Mouse (Mus musculus) testis, postnatal 14 days (tissue): ENCODE results near the gene Hpse2.

Source experiments
- DNase-seq: peaks from one replicate; pipeline ENCODE4 v3.0.0; 2021; ENCODE audit warnings: low spot score

The Hpse2 gene

DNA sequence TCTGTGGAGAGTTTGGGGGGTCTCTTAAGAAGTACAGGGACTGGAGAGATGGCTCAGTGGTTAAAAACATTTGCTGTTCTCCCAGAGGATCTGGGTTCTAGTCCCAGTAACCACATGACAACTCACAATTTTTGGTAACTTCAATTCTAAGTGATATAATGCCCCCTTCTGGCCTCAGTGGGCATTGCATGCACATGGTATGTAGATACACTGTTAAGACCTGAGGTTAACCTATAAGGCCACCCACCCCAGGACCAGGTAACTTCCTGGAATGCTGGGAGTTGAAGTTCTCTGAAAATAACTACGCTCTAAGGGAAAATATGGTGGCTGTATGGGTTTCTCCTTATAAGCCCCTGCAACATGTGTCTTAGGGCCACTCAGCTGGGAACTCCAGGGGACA is 611.3 kb downstream of the Hpse2 start:
- DNase-seq, result no peak

GRCm38 (mm10) chr19:42770141-42770872 is 617.8 kb downstream of the Hpse2 start:
- DNase-seq, result no peak

- DNase-seq, result no peak
These were observed 618.5 kb downstream of the Hpse2 start for GRCm38 (mm10) chr19:42769648-42770047.

GRCm38 (mm10) chr19:42767361-42767760 is 620.8 kb downstream of the Hpse2 start:
- DNase-seq, result no peak

DNA sequence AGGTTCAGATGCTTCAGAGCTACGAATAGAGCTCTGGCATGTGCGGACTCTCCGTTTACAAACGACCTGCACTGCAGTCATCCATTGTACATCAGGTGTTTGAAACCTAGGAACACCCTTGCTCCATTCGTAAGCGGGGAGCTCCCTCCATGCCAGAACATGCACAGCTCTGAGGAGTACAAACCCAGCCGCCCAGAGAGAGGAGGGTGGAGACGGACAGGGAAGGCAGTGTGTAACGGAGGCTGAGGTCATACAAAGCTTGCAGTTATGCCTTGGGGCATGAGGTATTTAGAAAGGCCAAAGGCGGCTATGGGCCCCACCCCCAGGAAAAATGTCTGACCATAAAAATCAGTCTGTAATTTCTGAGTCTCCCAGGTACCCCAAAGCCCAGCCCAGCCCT is 623.8 kb downstream of the Hpse2 start:
- no peak for DNase-seq

GRCm38 (mm10) chr19:42756671-42757070 is 631.5 kb downstream of the Hpse2 start:
- no peak for DNase-seq

GRCm38 (mm10) chr19:42755148-42755870 is 632.8 kb downstream of the Hpse2 start:
- DNase-seq, result no peak

DNA sequence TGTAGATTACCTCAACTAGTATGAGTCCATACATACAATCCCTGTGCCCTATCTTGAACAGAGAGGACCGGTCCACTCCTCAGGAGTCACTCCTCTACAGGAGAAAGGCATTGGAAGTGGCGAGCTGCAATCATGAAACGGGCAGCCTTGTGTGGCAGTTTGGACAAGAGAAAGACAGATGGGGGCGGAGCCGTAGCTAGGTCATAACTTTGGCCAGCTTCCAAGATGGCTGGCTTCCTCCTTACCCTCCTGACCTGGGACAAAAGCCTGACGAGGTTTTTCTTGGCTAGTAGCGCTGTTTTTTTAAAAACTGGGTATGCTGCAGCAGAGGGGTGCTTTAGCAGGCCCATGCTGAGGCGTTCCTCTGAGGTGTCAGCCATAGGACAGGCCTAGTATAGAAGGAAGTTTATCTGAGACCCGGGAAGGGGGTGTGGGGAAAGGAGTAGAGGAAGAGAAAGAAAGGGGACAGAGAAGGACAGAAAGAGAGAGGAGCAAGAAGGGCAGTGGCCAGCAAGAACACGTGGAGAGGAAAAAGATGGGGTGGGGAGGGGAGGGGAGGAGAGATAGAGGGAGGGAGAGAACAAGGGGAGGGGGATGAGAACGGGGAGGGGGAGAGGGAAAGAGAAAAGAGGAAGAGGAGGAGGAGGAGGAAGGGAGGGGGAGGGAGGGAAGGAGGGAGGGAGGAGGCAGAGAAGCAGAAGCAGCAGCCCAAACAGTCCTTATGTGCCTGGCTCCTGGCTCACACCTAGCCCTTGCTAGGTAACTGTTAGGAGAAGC is 634.8 kb downstream of the Hpse2 start:
- DNase-seq, result peak; percentile 64

GRCm38 (mm10) chr19:42752363-42752931 is 635.7 kb downstream of the Hpse2 start, which contains the start of gene Pyroxd2:
Gene Pyroxd2, minus strand, starts transcription at chr19:42752775.
- peak; percentile 80 for DNase-seq

DNA sequence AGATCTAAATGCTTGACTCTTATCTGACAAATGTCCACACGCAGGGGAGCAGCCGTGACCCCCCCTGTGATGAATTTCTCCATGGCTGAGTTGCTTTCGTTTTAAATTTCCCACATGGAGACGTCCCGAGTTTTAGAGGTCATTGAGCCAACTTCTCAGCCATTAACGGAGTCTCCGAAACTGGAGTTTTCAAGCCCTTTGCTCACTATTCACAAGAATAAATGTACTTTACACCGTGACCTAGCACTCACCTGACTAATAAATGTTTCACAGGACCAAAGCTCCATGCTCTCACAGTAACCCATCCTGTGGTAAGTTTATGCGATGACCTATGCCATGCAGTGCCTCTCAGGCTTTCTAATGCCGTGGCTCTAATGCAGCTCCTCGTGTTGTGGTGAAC is 638.0 kb downstream of the Hpse2 start:
- no peak for DNase-seq

DNA sequence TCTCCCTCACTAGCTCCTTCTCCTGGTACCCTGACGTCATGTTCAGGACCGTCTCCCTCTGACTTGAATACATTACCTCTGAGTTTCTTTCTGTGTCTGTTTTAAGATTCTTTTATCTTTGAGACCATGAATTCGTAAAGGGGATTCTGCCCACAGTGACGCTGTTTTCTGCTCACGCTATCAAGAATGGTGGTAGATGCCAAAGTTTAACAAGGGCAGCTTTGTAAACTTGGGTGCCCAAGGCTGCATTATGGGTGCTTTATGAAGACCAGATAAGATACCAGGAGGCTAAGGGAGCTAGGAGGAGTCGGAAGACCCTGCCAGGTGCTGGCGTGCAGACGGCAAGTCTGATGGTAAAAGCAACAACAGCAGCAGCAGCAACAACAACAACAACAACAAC is 641.5 kb downstream of the Hpse2 start:
- DNase-seq, result no peak

DNA sequence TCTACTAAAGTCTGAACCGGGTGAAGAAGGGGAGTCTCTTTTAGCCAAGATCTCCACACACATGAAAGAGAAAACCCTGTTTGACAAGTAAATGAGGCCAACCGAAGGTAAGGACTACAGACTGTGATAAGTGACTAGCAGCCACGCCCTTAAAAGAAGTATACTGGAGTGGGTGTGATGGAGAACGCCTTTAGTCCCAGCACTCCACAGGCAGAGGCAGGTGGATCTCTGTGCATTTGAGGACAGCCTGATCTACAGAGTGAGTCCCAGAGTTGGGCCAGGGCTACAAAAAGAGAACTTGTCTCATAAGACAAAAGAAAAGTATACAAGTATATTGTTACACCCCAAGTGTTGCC is 642.3 kb downstream of the Hpse2 start:
- no peak for DNase-seq

DNA sequence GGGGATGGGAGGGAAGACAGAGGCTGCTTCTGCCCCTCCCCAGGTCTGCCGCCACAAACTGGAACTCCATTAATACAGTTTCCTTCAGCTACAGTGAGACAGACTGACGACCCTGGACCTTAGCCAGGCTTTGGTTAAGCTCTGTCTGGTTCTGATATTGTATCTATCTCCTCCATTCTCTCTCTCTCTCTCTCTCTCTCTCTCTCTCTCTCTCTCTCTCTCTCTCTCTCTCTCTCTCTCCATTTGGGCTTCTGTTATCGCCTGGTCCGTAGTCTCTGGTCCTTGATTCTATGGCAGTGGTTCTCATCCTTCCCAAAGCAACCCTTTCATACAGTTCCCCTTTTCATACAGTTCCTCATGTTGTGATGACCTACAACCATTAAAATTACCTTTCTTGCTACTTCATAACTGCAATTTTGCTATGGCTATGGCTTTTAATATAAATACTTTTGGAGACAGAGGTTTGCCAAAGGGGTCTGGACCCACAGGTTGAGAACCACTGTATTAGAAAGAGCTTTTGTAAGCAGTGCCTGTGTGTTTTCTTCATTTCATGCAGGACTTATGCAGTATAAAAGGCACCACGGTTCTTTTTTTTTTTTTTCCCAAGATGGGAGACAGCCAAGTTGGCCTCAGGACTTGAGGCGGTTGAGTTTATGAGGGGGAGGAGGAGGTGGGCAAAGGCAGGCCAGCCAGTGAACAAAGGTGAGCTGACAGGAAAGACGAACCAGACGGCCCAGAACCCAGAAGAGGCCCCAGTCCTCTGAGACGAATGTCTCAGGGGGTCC is 642.9 kb downstream of the Hpse2 start:
- DNase-seq, result no peak

DNA sequence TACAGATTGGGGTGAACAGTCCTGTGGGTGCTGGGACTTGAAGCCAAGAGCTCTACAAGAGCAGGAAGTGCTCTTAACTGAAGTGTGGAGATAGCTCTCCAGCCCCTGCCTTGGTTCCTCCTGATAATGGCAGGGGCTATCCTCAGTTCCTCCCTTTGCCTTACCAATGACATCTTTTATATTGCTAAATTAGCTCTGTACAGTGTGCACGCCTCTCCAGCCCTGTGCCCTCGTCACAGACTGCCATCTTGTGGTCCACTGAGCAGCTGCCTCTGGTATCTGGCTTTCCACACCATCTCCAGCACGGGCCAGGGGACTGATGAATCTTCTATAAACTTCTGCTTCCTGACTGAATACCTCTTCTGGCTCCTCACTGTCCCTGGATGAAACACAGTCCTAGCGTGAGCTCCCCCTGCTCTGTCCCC is 644.0 kb downstream of the Hpse2 start:
- no peak for DNase-seq

DNA sequence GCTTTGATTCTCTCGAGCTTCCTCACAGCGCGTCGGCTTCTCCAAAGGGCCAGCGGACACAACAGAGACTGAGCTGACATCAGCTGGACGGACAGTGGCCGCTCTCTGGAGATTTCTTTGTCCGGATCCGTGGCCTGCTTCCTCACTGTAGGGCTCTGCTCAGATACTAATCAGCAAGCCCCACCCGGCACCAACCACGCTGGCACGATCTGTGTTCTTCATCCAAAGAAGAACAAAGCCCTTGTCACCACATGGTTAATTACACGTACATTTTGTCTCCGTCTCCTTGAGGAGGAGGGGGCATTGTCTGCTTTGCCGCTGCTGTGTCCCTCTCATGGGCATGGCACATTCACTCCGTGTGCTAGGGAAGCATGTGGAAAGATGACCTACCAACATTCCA is 644.9 kb downstream of the Hpse2 start:
- no peak for DNase-seq

GRCm38 (mm10) chr19:42741884-42742283 is 646.3 kb downstream of the Hpse2 start:
- DNase-seq, result no peak

DNA sequence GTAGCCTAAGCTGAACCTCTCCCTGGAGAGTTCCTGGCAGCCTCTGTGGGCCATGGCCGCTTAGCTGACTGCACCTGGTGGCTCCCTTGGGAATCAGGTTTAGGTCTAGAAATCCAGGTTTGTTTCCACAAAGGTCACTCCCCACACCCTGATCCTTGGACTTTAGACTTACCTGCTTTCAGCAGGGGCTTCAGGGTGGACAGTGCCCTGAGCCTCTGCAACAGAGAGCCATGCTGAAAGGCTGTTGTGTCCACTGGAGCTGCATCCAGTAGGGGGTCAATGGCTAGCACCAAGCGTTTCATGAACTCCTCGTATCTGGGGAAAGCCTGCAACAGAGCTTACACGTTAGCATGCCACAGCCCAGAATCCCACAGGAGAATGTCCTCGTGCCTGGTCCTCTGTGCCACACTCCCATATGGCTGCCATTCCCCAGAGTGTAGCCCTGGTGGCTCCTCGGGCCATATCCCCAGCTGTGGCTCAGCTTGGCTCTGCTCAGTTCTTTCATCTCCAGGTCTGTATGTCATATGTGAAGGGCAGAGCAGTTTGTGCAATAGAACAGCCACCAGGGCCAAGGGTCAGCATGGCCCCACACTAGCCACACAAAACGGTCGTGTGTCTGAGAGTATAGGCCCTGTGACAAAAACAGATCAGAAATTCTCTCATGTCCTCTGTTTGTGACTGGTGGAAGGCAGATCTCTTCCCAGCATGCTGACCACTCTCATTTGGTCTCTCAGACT is 647.8 kb downstream of the Hpse2 start:
- no peak for DNase-seq

DNA sequence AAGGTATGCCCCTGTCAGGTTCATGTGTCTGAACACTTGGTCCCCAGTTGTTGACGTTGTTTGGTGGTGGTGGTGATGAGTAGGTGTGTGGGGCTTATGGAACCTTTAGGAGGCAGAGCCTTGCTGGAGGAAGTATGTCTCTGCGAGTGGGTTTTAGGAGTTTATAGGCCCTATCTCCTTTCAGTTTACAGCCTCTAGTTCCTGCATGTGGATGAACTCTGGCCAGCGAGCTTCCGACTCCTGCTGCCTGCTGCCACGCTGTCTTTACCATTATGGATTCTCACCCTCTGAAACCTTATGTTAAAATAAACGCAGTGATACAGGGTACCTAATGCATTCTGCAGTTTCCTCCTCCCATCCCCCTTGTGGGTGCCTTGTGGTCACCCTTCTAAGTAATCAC is 648.4 kb downstream of the Hpse2 start:
- no peak for DNase-seq

DNA sequence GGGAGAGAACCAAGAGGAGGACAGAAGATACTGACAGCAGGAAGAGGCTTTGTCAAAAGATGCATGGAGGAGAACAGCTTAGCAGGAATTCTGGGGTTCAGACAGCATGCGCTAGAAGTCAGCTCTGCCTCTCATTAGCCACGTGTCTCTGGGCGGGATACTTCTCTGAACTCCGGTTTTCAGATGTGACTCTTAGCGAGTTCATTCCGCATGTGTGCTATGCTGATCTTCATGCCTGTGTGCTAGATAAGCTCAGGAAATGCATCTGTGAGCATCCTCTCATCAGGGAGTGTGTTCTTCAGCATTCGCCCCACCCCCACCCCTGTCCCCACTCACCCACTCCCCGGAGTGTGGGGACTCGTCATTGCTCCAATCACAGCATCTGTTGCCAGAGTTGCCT is 650.4 kb downstream of the Hpse2 start:
- DNase-seq, result no peak
